Mouse (Mus musculus) lung, embryonic 16.5 days (tissue): ENCODE results near the gene Akap13. TPM values are rescaled to one million over a fixed set of nuclear protein-coding genes. Genes with fewer than 3 reads are reported as not detected.

Experiments
- ATAC-seq: fragments of 200-750 bp; cut with Nextera tagmentation; 2 replicates; pipeline ENCODE4 v1.8.0; 2017; ENCODE audit warnings: low read depth, mild to moderate bottlenecking, moderate library complexity
- H3K27ac ChIP-seq: fragments of 300-500 bp; sonication (generic); 2 replicates; pipeline ENCODE4 v1.5.1; 2014; ENCODE audit warnings: mild to moderate bottlenecking, control low read depth, low read length
- H3K27me3 ChIP-seq: fragments of 300-500 bp; sonication (generic); 2 replicates; pipeline ENCODE4 v1.6.1; 2014; ENCODE audit warnings: low read depth, low read length, mixed read lengths; ENCODE audit not compliant: control insufficient read depth, insufficient read depth
- H3K36me3 ChIP-seq: fragments of 300-500 bp; sonication (generic); 2 replicates; pipeline ENCODE4 v1.6.1; 2014; ENCODE audit warnings: low read length; ENCODE audit not compliant: control insufficient read depth, insufficient read depth
- H3K4me1 ChIP-seq: fragments of 300-500 bp; sonication (generic); replicated peaks from 2 replicates; pipeline ENCODE4 v1.6.1; 2014; ENCODE audit warnings: low read length, mixed read lengths; ENCODE audit not compliant: control insufficient read depth, insufficient read depth
- H3K4me2 ChIP-seq: fragments of 300-500 bp; sonication (generic); 2 replicates; pipeline ENCODE4 v1.6.1; 2014; ENCODE audit warnings: low read depth, low read length, control low read depth
- H3K4me3 ChIP-seq: fragments of 300-500 bp; sonication (generic); 2 replicates; pipeline ENCODE4 v1.5.1; 2014; ENCODE audit warnings: mild to moderate bottlenecking, low read length, control low read depth
- H3K9ac ChIP-seq: fragments of 300-500 bp; sonication (generic); 2 replicates; pipeline ENCODE4 v1.6.1; 2014; ENCODE audit warnings: low read length, control low read depth
- H3K9me3 ChIP-seq: fragments of 300-500 bp; sonication (generic); 2 replicates; pipeline ENCODE4 v1.6.1; 2016; ENCODE audit warnings: low read length; ENCODE audit not compliant: control insufficient read depth
- WGBS: fragments of 180-500 bp; shearing (Covaris S2); extraction: QIAGEN DNeasy Blood & Tissue Kit; methylation state at CpG from one replicate; pipeline ENCODE4 v1.1.7; 2014; 5-methylcytosine and 5-hydroxymethylcytosine counted together
- polyA plus RNA-seq: library from polyadenylated mRNA; unstranded; fragments of >200 nt; fragmentation: Nextera tagmentation; extraction: Ambion mirVana; gene quantifications from 2 replicates; pipeline ENCODE4 v1.2.1, GENCODE M21; 2015

Akap13 gene
- polyA plus RNA-seq, 1 experiment from 2014 or later = 39.0 TPM

- ATAC-seq = no peak
- WGBS = 70% methylated on average over 5 of the region's 5 CpGs
- Histone ChIP-seq H3K4me3 (no peak overlapping the region), H3K9ac (no peak overlapping the region), H3K27me3 (no peaks in the 10 kb centered on the region), H3K4me1 (peaks cover 27% of the 10 kb centered on the region), H3K9me3 (no peaks in the 10 kb centered on the region), H3K4me2 (no peak overlapping the region), H3K27ac (no peak overlapping the region), H3K36me3 (no peaks in the 10 kb centered on the region)
These were observed 190.0 kb downstream of the Akap13 start for GRCm38 (mm10) chr7:75645156-75645933.

DNA sequence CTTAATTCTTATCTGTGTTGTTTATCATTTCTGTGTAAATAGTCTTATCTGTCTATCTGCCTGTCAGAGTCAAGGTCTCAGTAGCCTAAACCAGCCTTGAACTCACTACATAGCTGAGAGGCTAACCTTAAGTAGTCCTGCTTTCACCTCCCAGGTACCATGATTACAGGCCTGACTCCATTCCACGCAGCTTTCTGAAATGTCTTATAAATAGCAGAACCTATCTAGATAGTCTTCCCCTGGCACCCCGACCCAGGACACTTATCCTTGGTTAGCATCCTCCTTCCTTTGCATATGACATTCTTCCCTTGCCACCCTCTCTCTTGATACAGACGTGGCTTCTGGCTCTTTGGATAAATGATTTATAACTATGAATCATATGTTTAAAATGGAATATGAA lies 192.7 kb downstream of the Akap13 start:
- no peaks in the 10 kb centered on the region for H3K36me3 ChIP-seq
- no peaks in the 10 kb centered on the region for H3K27me3 ChIP-seq
- ATAC-seq = no peak
- H3K4me1 ChIP-seq = peaks cover 12% of the 10 kb centered on the region
- no peak overlapping the region for H3K9ac ChIP-seq
- H3K4me2 ChIP-seq = no peak overlapping the region
- H3K9me3 ChIP-seq = no peaks in the 10 kb centered on the region
- no peak overlapping the region for H3K27ac ChIP-seq
- H3K4me3 ChIP-seq = no peak overlapping the region
- WGBS = 73% methylated on average over 3 of the region's 3 CpGs

DNA sequence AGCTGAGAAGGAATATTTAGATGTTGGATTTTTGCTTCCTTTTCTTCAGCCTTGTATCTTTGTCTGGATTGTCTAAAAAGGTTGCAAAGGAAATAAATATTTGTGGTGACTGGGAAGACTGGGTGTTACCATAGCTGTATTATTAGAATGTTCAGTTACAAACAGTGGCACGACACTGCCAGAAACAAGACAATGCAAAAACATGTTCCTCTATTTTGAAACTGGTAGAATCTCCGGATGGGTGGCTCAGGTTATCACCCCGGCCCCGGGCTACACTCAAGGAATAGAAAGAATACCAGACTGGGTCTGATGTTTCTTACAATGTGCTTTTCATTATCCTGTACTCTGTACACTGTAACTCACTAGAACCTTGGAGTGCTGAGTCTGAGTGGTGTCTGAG lies 193.6 kb downstream of the Akap13 start:
- Histone ChIP-seq H3K36me3 (no peaks in the 10 kb centered on the region), H3K27me3 (no peaks in the 10 kb centered on the region), H3K4me3 (no peak overlapping the region), H3K4me1 (peaks cover 5% of the 10 kb centered on the region; the same call in 1 of the 2 replicates), H3K27ac (no peak overlapping the region), H3K4me2 (no peak overlapping the region), H3K9ac (no peak overlapping the region), H3K9me3 (no peaks in the 10 kb centered on the region)
- WGBS = 75% methylated on average over 4 of the region's 4 CpGs
- ATAC-seq = no peak

DNA sequence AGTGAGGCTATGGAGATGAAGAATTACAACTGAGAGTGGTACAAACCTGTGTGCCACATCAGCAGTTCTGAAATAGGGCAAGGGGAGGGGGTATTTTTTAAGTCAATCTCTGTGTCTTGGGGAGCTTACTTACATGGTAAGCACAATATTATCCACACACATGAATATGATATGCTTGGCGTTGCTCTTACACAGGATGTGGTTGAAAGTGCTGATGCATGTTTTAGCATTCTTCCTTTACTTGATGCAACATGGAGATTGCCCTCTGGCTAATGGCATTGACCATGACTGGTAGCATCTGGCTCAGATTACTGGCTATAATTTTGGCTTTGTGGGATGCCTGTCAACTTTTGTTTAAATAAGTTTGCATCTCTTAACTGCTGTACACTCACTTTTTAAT lies 194.6 kb downstream of the Akap13 start:
- 70% methylated on average over 1 of the region's 1 CpGs for WGBS
- H3K9ac ChIP-seq = no peak overlapping the region
- no peaks in the 10 kb centered on the region for H3K9me3 ChIP-seq
- no peak overlapping the region for H3K4me3 ChIP-seq
- peaks cover 7% of the 10 kb centered on the region; the same call in 1 of the 2 replicates for H3K4me1 ChIP-seq
- ATAC-seq = no peak
- no peak overlapping the region for H3K27ac ChIP-seq
- H3K36me3 ChIP-seq = no peaks in the 10 kb centered on the region
- H3K4me2 ChIP-seq = no peak overlapping the region
- no peaks in the 10 kb centered on the region for H3K27me3 ChIP-seq

- no peaks in the 10 kb centered on the region for H3K9me3 ChIP-seq
- H3K9ac ChIP-seq = no peak overlapping the region
- H3K27ac ChIP-seq = no peak overlapping the region
- H3K4me1 ChIP-seq = peaks cover 9% of the 10 kb centered on the region; the same call in 1 of the 2 replicates
- H3K27me3 ChIP-seq = no peaks in the 10 kb centered on the region
- 47% methylated on average over 3 of the region's 3 CpGs for WGBS
- no peak overlapping the region for H3K4me2 ChIP-seq
- H3K4me3 ChIP-seq = no peak overlapping the region
- ATAC-seq = peak; percentile 74
- no peaks in the 10 kb centered on the region for H3K36me3 ChIP-seq
These were observed 198.5 kb downstream of the Akap13 start for GRCm38 (mm10) chr7:75653684-75654317.

DNA sequence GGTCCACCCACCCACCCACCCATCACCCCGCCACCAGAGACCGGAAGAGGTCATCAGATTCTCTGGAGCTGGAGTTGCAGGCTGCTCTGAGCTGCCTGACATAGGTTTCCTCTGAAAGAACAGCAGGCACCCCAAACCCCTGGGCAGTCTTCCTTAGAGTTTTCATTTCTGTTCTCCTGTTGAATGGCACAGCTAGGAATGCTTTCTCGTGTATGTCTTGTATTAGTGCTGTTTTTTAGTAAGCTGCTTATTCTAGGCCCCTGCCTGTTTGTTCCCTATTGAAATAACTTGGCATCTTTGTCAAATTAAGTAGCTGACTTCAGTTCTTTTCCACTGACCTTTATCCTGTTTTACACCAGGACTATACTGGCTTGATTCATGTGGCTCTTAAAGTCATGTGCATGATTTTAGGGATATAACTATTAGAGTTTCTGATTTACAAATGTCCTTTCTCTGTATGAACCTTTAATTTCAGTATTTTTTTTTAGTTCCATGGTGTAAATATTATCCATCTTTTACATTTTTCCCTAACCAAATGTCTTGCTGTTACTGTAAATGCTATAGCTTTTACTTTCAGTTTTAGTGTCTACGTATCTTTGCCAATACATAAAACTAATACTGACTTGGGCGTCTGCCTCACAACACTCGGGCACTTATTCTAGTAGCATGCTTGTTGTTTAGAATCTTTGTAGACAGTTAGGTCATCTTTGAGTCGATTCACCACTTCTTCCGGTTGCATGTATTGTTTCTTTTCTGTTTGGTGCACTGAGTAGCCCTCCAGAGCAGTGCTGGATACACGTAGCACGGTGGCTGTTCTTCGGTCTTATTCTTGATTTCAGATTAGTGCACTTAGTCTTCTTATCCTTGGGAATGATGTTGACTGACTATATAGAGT lies 200.1 kb downstream of the Akap13 start:
- Histone ChIP-seq H3K9ac (no peak overlapping the region), H3K36me3 (no peaks in the 10 kb centered on the region), H3K4me1 (peaks cover 9% of the 10 kb centered on the region; the same call in 1 of the 2 replicates), H3K27me3 (no peaks in the 10 kb centered on the region), H3K9me3 (no peaks in the 10 kb centered on the region), H3K4me2 (peak overlapping the region; percentile 18; the same call in 1 of the 2 replicates), H3K4me3 (peak overlapping the region; percentile 12; the same call in 1 of the 2 replicates), H3K27ac (no peak overlapping the region)
- WGBS = 72% methylated on average over 11 of the region's 11 CpGs
- ATAC-seq = no peak

DNA sequence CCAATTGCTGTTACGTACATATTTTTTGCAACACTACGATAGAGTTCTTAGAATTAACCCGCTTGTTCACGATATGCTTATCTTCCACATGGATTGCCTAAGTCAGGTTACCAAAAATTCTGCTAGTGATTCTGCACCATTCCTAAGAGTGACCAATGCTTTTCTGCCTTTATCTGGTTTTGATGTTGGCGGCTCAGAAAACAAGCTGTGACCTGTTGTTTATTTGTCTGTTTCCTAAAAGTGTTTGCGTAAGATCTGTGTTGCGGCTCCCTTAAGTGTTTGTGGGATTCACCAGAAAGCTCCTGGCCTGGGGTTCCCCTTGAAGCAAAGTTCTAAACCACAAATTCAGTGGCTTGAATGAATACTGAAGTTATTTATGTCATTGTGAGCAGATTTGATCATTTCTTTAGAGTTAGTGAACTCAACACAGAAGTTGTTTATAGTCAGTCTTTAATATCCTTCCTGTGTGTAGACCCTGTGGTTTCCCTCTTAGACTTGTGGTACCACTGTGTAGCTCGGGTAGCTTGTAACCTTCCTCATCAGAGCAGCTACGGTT lies 201.0 kb downstream of the Akap13 start:
- H3K36me3 ChIP-seq = no peaks in the 10 kb centered on the region
- no peak overlapping the region for H3K27ac ChIP-seq

DNA sequence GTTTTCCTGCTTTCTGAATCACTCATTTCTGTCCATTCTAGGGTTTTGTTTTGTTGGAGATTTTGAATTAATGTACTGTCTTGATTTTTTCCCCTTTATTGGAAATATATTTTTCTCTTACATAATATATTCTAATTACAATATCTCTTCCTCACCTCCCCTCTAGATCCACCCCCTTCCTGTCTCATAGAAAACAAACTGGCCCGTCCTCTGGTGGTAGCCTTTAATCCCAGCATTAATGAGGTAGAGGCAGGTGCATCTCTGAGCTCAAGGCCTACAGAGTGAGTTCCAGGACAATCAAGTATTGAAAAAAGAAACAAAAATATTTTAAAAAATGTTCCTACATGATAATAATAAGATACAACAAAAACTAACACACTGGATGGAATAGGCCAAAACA lies 201.6 kb downstream of the Akap13 start:
- no peaks in the 10 kb centered on the region for H3K36me3 ChIP-seq
- no peak overlapping the region for H3K4me3 ChIP-seq
- H3K9me3 ChIP-seq = no peaks in the 10 kb centered on the region
- 55% methylated on average over 1 of the region's 1 CpGs for WGBS
- no peaks in the 10 kb centered on the region for H3K27me3 ChIP-seq
- no peak overlapping the region for H3K9ac ChIP-seq
- no peak overlapping the region for H3K27ac ChIP-seq
- no peak overlapping the region for H3K4me2 ChIP-seq
- no peak for ATAC-seq
- peaks cover 9% of the 10 kb centered on the region; the same call in 1 of the 2 replicates for H3K4me1 ChIP-seq

More for the DNA sequence above, 201.0 kb downstream of the Akap13 start:
- no peaks in the 10 kb centered on the region for H3K27me3 ChIP-seq
- H3K9me3 ChIP-seq = no peaks in the 10 kb centered on the region
- no peak overlapping the region for H3K9ac ChIP-seq
- no peak overlapping the region for H3K4me3 ChIP-seq
- ATAC-seq = no peak
- H3K4me1 ChIP-seq = peaks cover 9% of the 10 kb centered on the region; the same call in 1 of the 2 replicates
- no peak overlapping the region for H3K4me2 ChIP-seq
- WGBS = 75% methylated on average over 9 of the region's 9 CpGs
